Mouse (Mus musculus) heart, embryonic 16.5 days (tissue): ENCODE results near the gene Cdc6. TPM values are rescaled to one million over a fixed set of nuclear protein-coding genes. Genes with fewer than 3 reads are reported as not detected.
"Not testable (repeated sequence)": the region's sequence is repeated elsewhere in the genome, so short reads cannot be mapped to it uniquely, and the experiment has no call there.

Experiments used
- ATAC-seq: fragments of 200-750 bp; cut with Nextera tagmentation; replicated peaks from 2 replicates; pipeline ENCODE4 v1.8.0; 2017; ENCODE audit warnings: moderate number of reproducible peaks; ENCODE audit not compliant: insufficient read depth, low FRiP score; ENCODE audit errors: extremely low read depth
- H3K27ac ChIP-seq: fragments of 300-500 bp; sonication (generic); 2 replicates; pipeline ENCODE4 v1.5.1; 2014; ENCODE audit warnings: mild to moderate bottlenecking, low read length, control low read depth, moderate library complexity
- H3K27me3 ChIP-seq: fragments of 300-500 bp; sonication (generic); 2 replicates; pipeline ENCODE4 v1.6.1; 2014; ENCODE audit warnings: low read length, mixed read lengths; ENCODE audit not compliant: control insufficient read depth, insufficient read depth
- H3K36me3 ChIP-seq: fragments of 300-500 bp; sonication (generic); 2 replicates; pipeline ENCODE4 v1.6.1; 2014; ENCODE audit not compliant: control insufficient read depth, insufficient read depth
- H3K4me1 ChIP-seq: fragments of 300-500 bp; sonication (generic); 2 replicates; pipeline ENCODE4 v1.6.1; 2014; ENCODE audit warnings: low read length, mixed read lengths; ENCODE audit not compliant: control insufficient read depth, insufficient read depth
- H3K4me2 ChIP-seq: fragments of 300-500 bp; sonication (generic); 2 replicates; pipeline ENCODE4 v1.6.1; 2014; ENCODE audit warnings: low read depth, mild to moderate bottlenecking, control low read depth, low read length
- H3K4me3 ChIP-seq: fragments of 300-500 bp; sonication (generic); 2 replicates; pipeline ENCODE4 v1.5.1; 2014; ENCODE audit warnings: mild to moderate bottlenecking, control low read depth, low read length
- H3K9ac ChIP-seq: fragments of 300-500 bp; sonication (generic); 2 replicates; pipeline ENCODE4 v1.6.1; 2014; ENCODE audit warnings: low read length, control low read depth
- H3K9me3 ChIP-seq: fragments of 300-500 bp; sonication (generic); replicated peaks from 2 replicates; pipeline ENCODE4 v1.6.1; 2016; ENCODE audit warnings: low read length; ENCODE audit not compliant: control insufficient read depth
- WGBS: fragments of 180-500 bp; shearing (Covaris S2); extraction: QIAGEN DNeasy Blood & Tissue Kit; methylation state at CpG from one replicate; pipeline ENCODE4 v1.1.7; 2014; 5-methylcytosine and 5-hydroxymethylcytosine counted together
- polyA plus RNA-seq: library from polyadenylated mRNA; unstranded; fragments of >200 nt; fragmentation: Nextera tagmentation; extraction: Ambion mirVana; gene quantifications from 2 replicates; pipeline ENCODE4 v1.2.1, GENCODE M21; 2015

The Cdc6 gene
- polyA plus RNA-seq, 1 experiment from 2014 or later, result 23.0 TPM

GRCm38 (mm10) chr11:98932293-98933091 lies 24.9 kb downstream of the Cdc6 start:
- Histone ChIP-seq H3K27ac (peak overlapping the region; percentile 98), H3K36me3 (0 out of 2 replicates have a peak, but pooled peaks cover 5% of the 10 kb centered on the region), H3K27me3 (no peaks in the 10 kb centered on the region), H3K4me2 (peak overlapping the region; percentile 68), H3K4me3 (no peak overlapping the region), H3K9me3 (no peaks in the 10 kb centered on the region), H3K9ac (peak overlapping the region; percentile 73), H3K4me1 (peaks cover 74% of the 10 kb centered on the region)
- no peak for ATAC-seq
- WGBS, result 30% methylated on average over 19 of the region's 19 CpGs

- Histone ChIP-seq H3K9ac (peak overlapping the region; percentile 27), H3K9me3 (no peaks in the 10 kb centered on the region), H3K4me1 (peaks cover 71% of the 10 kb centered on the region), H3K27me3 (no peaks in the 10 kb centered on the region), H3K4me2 (peak overlapping the region; percentile 41), H3K36me3 (0 out of 2 replicates have a peak, but pooled peaks cover 5% of the 10 kb centered on the region), H3K27ac (peak overlapping the region; percentile 98), H3K4me3 (no peak overlapping the region)
- 30% methylated on average over 9 of the region's 9 CpGs for WGBS
- no peak for ATAC-seq
These were observed 25.6 kb downstream of the Cdc6 start for GRCm38 (mm10) chr11:98933151-98933550.

GRCm38 (mm10) chr11:98933847-98934246 lies 26.2 kb downstream of the Cdc6 start:
- not testable (repeated sequence) for H3K4me3 ChIP-seq, H3K36me3 ChIP-seq, H3K9me3 ChIP-seq, H3K4me2 ChIP-seq, ATAC-seq, H3K27me3 ChIP-seq, H3K27ac ChIP-seq
- Histone ChIP-seq H3K9ac (peak overlapping the region; percentile 35; the same call in 1 of the 2 replicates), H3K4me1 (peaks cover 75% of the 10 kb centered on the region)
- WGBS, result 90% methylated on average over 2 of the region's 2 CpGs

GRCm38 (mm10) chr11:98934367-98934766 lies 26.8 kb downstream of the Cdc6 start:
- Histone ChIP-seq H3K27me3 (no peaks in the 10 kb centered on the region), H3K4me3 (no peak overlapping the region), H3K9ac (no peak overlapping the region), H3K27ac (no peak overlapping the region), H3K36me3 (0 out of 2 replicates have a peak, but pooled peaks cover 5% of the 10 kb centered on the region), H3K9me3 (no peaks in the 10 kb centered on the region), H3K4me2 (no peak overlapping the region), H3K4me1 (peaks cover 75% of the 10 kb centered on the region)
- WGBS, result 90% methylated on average over 3 of the region's 3 CpGs
- ATAC-seq, result no peak

- Histone ChIP-seq H3K27me3 (no peaks in the 10 kb centered on the region), H3K36me3 (0 out of 2 replicates have a peak, but pooled peaks cover 5% of the 10 kb centered on the region), H3K4me3 (no peak overlapping the region), H3K9me3 (no peaks in the 10 kb centered on the region), H3K4me2 (no peak overlapping the region), H3K4me1 (peaks cover 75% of the 10 kb centered on the region), H3K9ac (no peak overlapping the region), H3K27ac (0 out of 2 replicates have a peak overlapping the region, but pooled peaks have one; percentile 28)
- 93% methylated on average over 3 of the region's 3 CpGs for WGBS
- no peak for ATAC-seq
These were observed 27.5 kb downstream of the Cdc6 start for GRCm38 (mm10) chr11:98935123-98935522.

- H3K27ac ChIP-seq, result peak overlapping the region; percentile 92
- no peaks in the 10 kb centered on the region for H3K27me3 ChIP-seq
- 0 out of 2 replicates have a peak, but pooled peaks cover 5% of the 10 kb centered on the region for H3K36me3 ChIP-seq
- 2% methylated on average over 29 of the region's 29 CpGs for WGBS
- peak; percentile 23 for ATAC-seq
- H3K4me2 ChIP-seq, result peak overlapping the region; percentile 96
- H3K4me1 ChIP-seq, result peaks cover 75% of the 10 kb centered on the region
- H3K9ac ChIP-seq, result peak overlapping the region; percentile 82
- no peaks in the 10 kb centered on the region for H3K9me3 ChIP-seq
- peak overlapping the region; percentile 92 for H3K4me3 ChIP-seq
These were observed 28.6 kb downstream of the Cdc6 start for GRCm38 (mm10) chr11:98936170-98936569.

- peaks cover 74% of the 10 kb centered on the region for H3K4me1 ChIP-seq
- peak overlapping the region; percentile 96 for H3K4me2 ChIP-seq
- WGBS, result 1% methylated on average over 23 of the region's 23 CpGs
- H3K36me3 ChIP-seq, result 0 out of 2 replicates have a peak, but pooled peaks cover 5% of the 10 kb centered on the region
- H3K9ac ChIP-seq, result peak overlapping the region; percentile 82
- peak overlapping the region; percentile 92 for H3K4me3 ChIP-seq
- no peaks in the 10 kb centered on the region for H3K27me3 ChIP-seq
- peak overlapping the region; percentile 92 for H3K27ac ChIP-seq
- peak; percentile 3; the same call in 1 of the 2 replicates for ATAC-seq
- H3K9me3 ChIP-seq, result no peaks in the 10 kb centered on the region
These were observed 29.2 kb downstream of the Cdc6 start for GRCm38 (mm10) chr11:98936606-98937409.

- peak; percentile 84 for ATAC-seq
- Histone ChIP-seq H3K4me3 (peak overlapping the region; percentile 92), H3K4me1 (peaks cover 74% of the 10 kb centered on the region), H3K4me2 (peak overlapping the region; percentile 96), H3K27me3 (no peaks in the 10 kb centered on the region), H3K9me3 (no peaks in the 10 kb centered on the region), H3K9ac (peak overlapping the region; percentile 93), H3K27ac (peak overlapping the region; percentile 92), H3K36me3 (0 out of 2 replicates have a peak, but pooled peaks cover 5% of the 10 kb centered on the region)
- 0% methylated on average over 38 of the region's 38 CpGs for WGBS
These were observed 29.9 kb downstream of the Cdc6 start for GRCm38 (mm10) chr11:98937410-98937913.
